Comparison of ENCODE assay signal across 9 mouse cellular contexts in genomic region chr2:70337208-70337611, GRCm38 (mm10).
DNase-seq lines count a peak whose midpoint lies in the region; ATAC-seq and TF ChIP-seq lines count a peak whose summit lies in the region.
"Had no signal": no experiment of that assay in that cellular context is flagged by ENCODE, and none has a peak within 500 bp of the region (broad histone marks: within the 10 kb centered on the region; RNA-seq: fewer than 3 reads in every experiment).

No protein-coding gene starts in this region.

- no peak overlapping the region for H3K27ac ChIP-seq in gastrocnemius, adult 2 months
- H3K27ac ChIP-seq in hindbrain, embryonic 14.5 days = no peak overlapping the region
- no peak overlapping the region for H3K27ac ChIP-seq in liver, embryonic 12.5 days
- H3K27ac ChIP-seq in stomach, embryonic 14.5 days (ENCODE audit: low read length) = peak overlapping the region; percentile 74

- H3K27me3 ChIP-seq in hindbrain, embryonic 14.5 days (ENCODE audit: control insufficient read depth, insufficient read depth, low read length) = no peaks in the 10 kb centered on the region
- H3K27me3 ChIP-seq in liver, embryonic 12.5 days (replicated peaks) = peaks cover 12% of the 10 kb centered on the region
- no peaks in the 10 kb centered on the region for H3K27me3 ChIP-seq in stomach, embryonic 14.5 days (ENCODE audit: control insufficient read depth, insufficient read depth, low read length)

- no peaks in the 10 kb centered on the region for H3K9me3 ChIP-seq in hindbrain, embryonic 14.5 days (ENCODE audit: control insufficient read depth, low read length)
- no peaks in the 10 kb centered on the region for H3K9me3 ChIP-seq in liver, embryonic 12.5 days (replicated peaks)
- no peaks in the 10 kb centered on the region for H3K9me3 ChIP-seq in stomach, embryonic 14.5 days (ENCODE audit: control insufficient read depth, low read depth, low read length)

- H3K4me2 ChIP-seq in hindbrain, embryonic 14.5 days (replicated peaks) = no peak overlapping the region
- peak overlapping the region; percentile 31; the same call in 1 of the 2 replicates for H3K4me2 ChIP-seq in liver, embryonic 12.5 days
- H3K4me2 ChIP-seq in stomach, embryonic 14.5 days (replicated peaks; ENCODE audit: low read depth, low read length) = peak overlapping the region; percentile 8

- H3K9ac ChIP-seq in hindbrain, embryonic 14.5 days = no peak overlapping the region
- no peak overlapping the region for H3K9ac ChIP-seq in liver, embryonic 12.5 days
- no peak overlapping the region for H3K9ac ChIP-seq in stomach, embryonic 14.5 days (replicated peaks; ENCODE audit: low read depth, low read length)

- WGBS in hindbrain, embryonic 14.5 days = 54% methylated on average over 7 of the region's 7 CpGs
- 19% methylated on average over 7 of the region's 7 CpGs for WGBS in liver, embryonic 12.5 days (ENCODE audit: insufficient replicate concordance)
- WGBS in stomach, embryonic 14.5 days = 13% methylated on average over 7 of the region's 7 CpGs

- no peak for ATAC-seq in hindbrain, embryonic 14.5 days (ENCODE audit: low FRiP score)
- ATAC-seq in liver, embryonic 12.5 days = no peak
- peak; percentile 85 for ATAC-seq in stomach, embryonic 14.5 days (ENCODE audit: insufficient number of reproducible peaks, insufficient read depth, low FRiP score, low read depth)
- ATAC-seq in granulocyte monocyte progenitor cell, adult 5-6 weeks (replicated peaks; ENCODE audit: poor library complexity, severe bottlenecking) = no peak

- intact Hi-C loops in gastrocnemius, adult 2 months (cut with DNase I) = no loop called here
- intact Hi-C loops in gastrocnemius, postnatal 14 days (cut with DNase I; ENCODE audit: low total_unique reads) = no loop called here
- intact Hi-C loops in left cerebral cortex, postnatal 25 days (cut with DNase I) = no loop called here

- H3K4me1 ChIP-seq in hindbrain, embryonic 14.5 days (replicated peaks; ENCODE audit: control insufficient read depth, insufficient read depth, low read length) = no peaks in the 10 kb centered on the region; the same call in 1 of the 2 replicates
- no peaks in the 10 kb centered on the region for H3K4me1 ChIP-seq in liver, embryonic 12.5 days
- H3K4me1 ChIP-seq in stomach, embryonic 14.5 days (ENCODE audit: control insufficient read depth, insufficient read depth, low read length) = peaks cover 21% of the 10 kb centered on the region

- no peaks in the 10 kb centered on the region for H3K36me3 ChIP-seq in hindbrain, embryonic 14.5 days (replicated peaks; ENCODE audit: control insufficient read depth, insufficient read depth)
- H3K36me3 ChIP-seq in liver, embryonic 12.5 days = no peaks in the 10 kb centered on the region
- no peaks in the 10 kb centered on the region for H3K36me3 ChIP-seq in stomach, embryonic 14.5 days (ENCODE audit: control insufficient read depth, insufficient read depth, low read length)

- no peak for TF ChIP-seq CTCF in gastrocnemius, adult 2 months (IDR thresholded peaks at IDR 0.05)

- peak overlapping the region; percentile 33; the same call in 1 of the 2 replicates for H3K4me3 ChIP-seq in gastrocnemius, adult 2 months
- H3K4me3 ChIP-seq in hindbrain, embryonic 14.5 days (replicated peaks; ENCODE audit: low read length) = no peak overlapping the region
- H3K4me3 ChIP-seq in liver, embryonic 12.5 days = no peak overlapping the region
- no peak overlapping the region for H3K4me3 ChIP-seq in stomach, embryonic 14.5 days (ENCODE audit: low read depth, low read length)
- H3K4me3 ChIP-seq: erythroblast, embryonic 14.5 days had no signal

- no peak for DNase-seq in gastrocnemius, adult 2 months
- DNase-seq in gastrocnemius, postnatal 14 days = no peak
- DNase-seq in embryo, embryonic 9.5 days (ENCODE audit: extremely low spot score) = peak; percentile 39
- peak; percentile 39 for DNase-seq in hindbrain, embryonic 14.5 days (ENCODE audit: low spot score)
- DNase-seq in left cerebral cortex, postnatal 25 days (ENCODE audit: low spot score in 2 of 2) = no peak

Comparison
In these comparisons a context has a peak if more than half of its experiments do, and no peak if none do; other contexts are left out.
1. DNase-seq: peak in embryo, embryonic 9.5 days (single experiment) and hindbrain, embryonic 14.5 days (single experiment); none in gastrocnemius, adult 2 months (single experiment), gastrocnemius, postnatal 14 days (single experiment) and left cerebral cortex, postnatal 25 days (0 of 2).